Mouse (Mus musculus): ENCODE measurements at regions not wholly inside any gene's neighbourhood (a gene's known extent, or its start where the extent isn't known, plus 50 kb on each side); places are given as distances from the start of the nearest gene placed in this dataset.

DNA sequence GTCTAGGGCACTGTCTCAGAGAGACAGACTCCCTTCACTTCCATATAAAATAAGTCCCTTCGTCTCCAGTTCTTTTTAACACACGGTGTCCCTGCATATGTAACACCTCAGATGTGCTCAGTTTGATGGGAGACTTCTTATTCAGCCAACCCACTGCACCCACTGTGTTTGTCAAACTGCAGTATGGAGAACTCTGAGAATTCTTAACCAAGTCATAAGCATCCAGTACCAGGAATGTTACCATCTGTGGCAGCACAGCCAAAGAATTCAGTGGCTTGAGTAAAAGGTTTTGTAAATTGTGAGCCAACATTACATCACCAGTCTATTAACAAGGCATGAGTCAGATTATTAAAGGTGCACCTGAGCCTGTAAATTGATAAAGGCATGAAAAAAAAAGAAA, 65.7 kb upstream of the Ptgfr start:
- Histone ChIP-seq H3K4me1 (ENCODE audit: insufficient read depth) (no peaks in the 10 kb centered on the region; the same call in 1 of the 2 replicates), H3K27ac (ENCODE audit: low read depth) (no peak overlapping the region), H3K4me3 (ENCODE audit: low read depth, low read length) (no peak overlapping the region), H3K36me3 (ENCODE audit: insufficient read depth) (no peaks in the 10 kb centered on the region), H3K4me2 (no peak overlapping the region), H3K9me3 (ENCODE audit: low read depth, low read length) (no peaks in the 10 kb centered on the region), H3K27me3 (ENCODE audit: insufficient read depth, low read length) (no peaks in the 10 kb centered on the region), H3K9ac (no peak overlapping the region)
- 48% methylated on average over 2 of the region's 2 CpGs for WGBS
- TF ChIP-seq CTCF (IDR thresholded peaks at IDR 0.05; ENCODE audit: low read depth), result no peak
- ATAC-seq (ENCODE audit: insufficient read depth) (0 out of 2 replicates have a peak, but pooled peaks have one; percentile 8), DNase-seq (no peak)

DNA sequence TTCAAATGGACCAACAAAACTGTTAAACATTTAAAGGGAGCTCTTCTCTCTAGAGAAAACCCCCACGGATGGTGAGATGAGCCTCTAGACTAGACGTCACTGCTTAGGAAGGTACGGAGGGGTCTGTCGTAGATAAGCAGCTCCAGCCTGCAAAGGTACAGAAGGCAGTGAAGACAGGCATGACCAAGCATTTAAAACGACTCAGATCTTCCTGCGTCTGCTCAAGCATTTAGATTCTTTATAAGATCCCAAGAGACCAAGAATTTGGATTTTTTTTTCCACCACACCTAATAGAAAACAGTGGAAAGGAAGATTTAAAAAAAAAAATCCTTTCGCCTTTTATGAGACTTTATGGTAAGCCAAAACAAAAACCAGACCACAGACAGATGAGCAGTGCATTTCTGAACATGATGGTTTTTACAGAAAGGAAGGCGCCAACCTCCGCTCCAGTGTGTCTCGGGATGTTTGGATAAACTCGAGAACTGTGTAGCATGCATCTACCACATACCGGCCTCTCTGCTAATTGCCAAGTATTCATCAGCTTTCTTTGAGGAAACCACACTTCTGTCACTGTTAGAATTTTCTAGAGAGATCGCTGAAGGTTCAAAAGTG, 64.9 kb upstream of the Ptgfr start:
- no peak overlapping the region for H3K27ac ChIP-seq (ENCODE audit: low read depth)
- 69% methylated on average over 13 of the region's 13 CpGs for WGBS
- DNase-seq, result no peak

DNA sequence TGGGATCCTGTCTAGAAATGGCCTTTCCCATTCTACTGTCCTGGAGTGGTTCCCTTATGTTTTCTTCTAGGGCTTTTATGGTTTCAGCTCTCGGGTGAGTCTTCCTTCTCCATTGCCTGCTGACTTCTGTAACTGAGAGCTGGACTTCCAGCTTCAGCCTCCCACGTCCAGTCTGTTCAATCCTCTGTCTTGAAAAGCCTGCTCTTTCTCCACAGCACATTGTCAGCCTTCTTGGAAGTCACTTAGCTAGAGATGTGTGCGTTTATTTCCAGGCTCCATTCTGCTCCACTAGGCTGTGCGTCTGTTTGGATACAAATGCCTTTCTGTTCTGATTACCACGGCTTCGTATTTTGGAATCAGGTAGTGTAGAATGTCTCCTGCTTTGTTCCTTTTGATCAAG, 62.2 kb upstream of the Ptgfr start:
- Histone ChIP-seq H3K27ac (ENCODE audit: low read depth) (no peak overlapping the region), H3K4me2 (no peak overlapping the region), H3K4me3 (ENCODE audit: low read depth, low read length) (no peak overlapping the region), H3K4me1 (ENCODE audit: insufficient read depth) (no peaks in the 10 kb centered on the region; the same call in 1 of the 2 replicates), H3K27me3 (ENCODE audit: insufficient read depth, low read length) (no peaks in the 10 kb centered on the region), H3K36me3 (ENCODE audit: insufficient read depth) (no peaks in the 10 kb centered on the region), H3K9ac (no peak overlapping the region), H3K9me3 (ENCODE audit: low read depth, low read length) (no peaks in the 10 kb centered on the region)
- DNase-seq, result no peak
- WGBS, result 68% methylated on average over 6 of the region's 6 CpGs
- no peak for TF ChIP-seq CTCF (IDR thresholded peaks at IDR 0.05; ENCODE audit: low read depth)
- no peak for ATAC-seq (ENCODE audit: insufficient read depth)

More for the DNA sequence above, 64.9 kb upstream of the Ptgfr start:
- Histone ChIP-seq H3K4me3 (ENCODE audit: low read depth, low read length) (no peak overlapping the region), H3K27me3 (ENCODE audit: insufficient read depth, low read length) (no peaks in the 10 kb centered on the region), H3K9ac (no peak overlapping the region), H3K4me2 (no peak overlapping the region), H3K4me1 (ENCODE audit: insufficient read depth) (no peaks in the 10 kb centered on the region; the same call in 1 of the 2 replicates), H3K36me3 (ENCODE audit: insufficient read depth) (no peaks in the 10 kb centered on the region), H3K9me3 (ENCODE audit: low read depth, low read length) (no peaks in the 10 kb centered on the region)
- no peak for TF ChIP-seq CTCF (IDR thresholded peaks at IDR 0.05; ENCODE audit: low read depth)
- no peak for ATAC-seq (ENCODE audit: insufficient read depth)

DNA sequence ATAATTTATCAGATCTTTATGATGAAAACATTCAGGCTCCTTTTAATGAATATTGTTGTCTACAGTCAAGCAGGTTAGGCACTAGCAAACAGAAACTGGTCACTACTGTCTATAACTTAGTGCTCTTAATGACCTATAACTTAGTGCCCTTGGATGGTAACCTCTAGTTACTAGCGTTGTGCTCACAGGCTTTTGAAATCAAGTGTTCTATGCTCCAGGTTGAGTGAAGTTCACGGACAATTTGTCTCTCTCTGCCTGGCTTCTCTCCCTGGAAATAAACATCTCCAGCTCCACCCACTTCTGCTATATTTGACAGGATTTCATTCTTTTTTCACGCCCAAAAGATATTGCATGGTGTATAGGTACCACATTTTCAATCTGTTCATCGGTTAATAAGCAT, 61.7 kb upstream of the Ptgfr start:
- WGBS, result 67% methylated on average over 4 of the region's 4 CpGs
- Histone ChIP-seq H3K4me2 (no peak overlapping the region), H3K27me3 (ENCODE audit: insufficient read depth, low read length) (no peaks in the 10 kb centered on the region), H3K27ac (ENCODE audit: low read depth) (no peak overlapping the region), H3K4me1 (ENCODE audit: insufficient read depth) (no peaks in the 10 kb centered on the region; the same call in 1 of the 2 replicates), H3K9ac (no peak overlapping the region), H3K4me3 (ENCODE audit: low read depth, low read length) (no peak overlapping the region), H3K9me3 (ENCODE audit: low read depth, low read length) (no peaks in the 10 kb centered on the region), H3K36me3 (ENCODE audit: insufficient read depth) (no peaks in the 10 kb centered on the region)
- ATAC-seq (ENCODE audit: insufficient read depth), result no peak
- no peak for TF ChIP-seq CTCF (IDR thresholded peaks at IDR 0.05; ENCODE audit: low read depth)
- DNase-seq, result no peak

DNA sequence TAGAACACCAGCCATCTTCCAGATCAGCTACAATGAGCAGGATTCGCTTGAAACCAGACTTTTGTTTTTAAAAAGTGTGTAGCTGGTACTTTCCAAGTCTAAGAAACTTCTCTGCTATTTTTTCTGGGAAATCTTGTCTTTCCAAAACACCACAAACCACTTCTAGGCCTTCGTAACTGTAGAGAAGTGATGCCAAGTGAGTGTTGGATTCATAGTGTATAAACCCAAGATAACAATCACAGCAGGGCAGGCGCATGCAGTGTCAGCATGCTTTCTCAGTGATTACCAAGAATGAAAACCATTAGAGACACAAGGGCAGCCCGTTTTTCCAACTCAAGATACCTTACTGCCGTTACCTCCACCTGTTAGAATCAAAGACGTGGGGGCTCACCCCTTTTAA, 58.9 kb upstream of the Ptgfr start:
- no peak overlapping the region for H3K4me3 ChIP-seq (ENCODE audit: low read depth, low read length)
- no peaks in the 10 kb centered on the region for H3K9me3 ChIP-seq (ENCODE audit: low read depth, low read length)
- 85% methylated on average over 6 of the region's 6 CpGs for WGBS
- H3K4me1 ChIP-seq (ENCODE audit: insufficient read depth), result peaks cover 8% of the 10 kb centered on the region; the same call in 1 of the 2 replicates
- TF ChIP-seq CTCF (IDR thresholded peaks at IDR 0.05; ENCODE audit: low read depth), result no peak
- no peak overlapping the region for H3K9ac ChIP-seq
- ATAC-seq (ENCODE audit: insufficient read depth) (no peak), DNase-seq (no peak)
- H3K36me3 ChIP-seq (ENCODE audit: insufficient read depth), result no peaks in the 10 kb centered on the region
- no peaks in the 10 kb centered on the region for H3K27me3 ChIP-seq (ENCODE audit: insufficient read depth, low read length)
- H3K4me2 ChIP-seq, result no peak overlapping the region
- H3K27ac ChIP-seq (ENCODE audit: low read depth), result no peak overlapping the region

DNA sequence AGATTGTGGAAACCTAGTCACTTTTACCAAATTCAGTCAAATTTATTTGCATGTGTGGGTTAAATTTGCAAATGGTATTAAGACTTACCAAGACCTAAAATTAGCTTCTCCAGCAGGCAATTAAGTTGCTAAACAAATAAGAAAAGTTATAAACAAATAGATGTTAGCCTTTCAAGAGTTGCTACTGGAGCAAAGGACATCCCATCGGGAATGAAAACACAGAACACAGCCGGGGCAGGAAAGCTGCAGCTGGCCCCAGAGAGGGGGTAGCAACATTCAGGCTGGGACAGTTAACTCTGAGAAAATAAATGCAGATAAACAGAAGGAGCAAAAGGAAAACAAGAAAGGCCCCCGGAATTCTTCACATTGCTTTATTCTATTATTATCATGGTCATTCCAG, 57.3 kb upstream of the Ptgfr start:
- H3K9ac ChIP-seq, result no peak overlapping the region
- DNase-seq, result peak; percentile 62
- no peak for ATAC-seq (ENCODE audit: insufficient read depth)
- H3K27me3 ChIP-seq (ENCODE audit: insufficient read depth, low read length), result no peaks in the 10 kb centered on the region
- H3K9me3 ChIP-seq (ENCODE audit: low read depth, low read length), result no peaks in the 10 kb centered on the region
- peak overlapping the region; percentile 67 for H3K27ac ChIP-seq (ENCODE audit: low read depth)
- 13% methylated on average over 3 of the region's 3 CpGs for WGBS
- H3K4me1 ChIP-seq (ENCODE audit: insufficient read depth), result peaks cover 8% of the 10 kb centered on the region; the same call in 1 of the 2 replicates
- TF ChIP-seq CTCF (IDR thresholded peaks at IDR 0.05; ENCODE audit: low read depth), result no peak
- H3K4me2 ChIP-seq, result no peak overlapping the region
- no peaks in the 10 kb centered on the region for H3K36me3 ChIP-seq (ENCODE audit: insufficient read depth)
- no peak overlapping the region for H3K4me3 ChIP-seq (ENCODE audit: low read depth, low read length)

DNA sequence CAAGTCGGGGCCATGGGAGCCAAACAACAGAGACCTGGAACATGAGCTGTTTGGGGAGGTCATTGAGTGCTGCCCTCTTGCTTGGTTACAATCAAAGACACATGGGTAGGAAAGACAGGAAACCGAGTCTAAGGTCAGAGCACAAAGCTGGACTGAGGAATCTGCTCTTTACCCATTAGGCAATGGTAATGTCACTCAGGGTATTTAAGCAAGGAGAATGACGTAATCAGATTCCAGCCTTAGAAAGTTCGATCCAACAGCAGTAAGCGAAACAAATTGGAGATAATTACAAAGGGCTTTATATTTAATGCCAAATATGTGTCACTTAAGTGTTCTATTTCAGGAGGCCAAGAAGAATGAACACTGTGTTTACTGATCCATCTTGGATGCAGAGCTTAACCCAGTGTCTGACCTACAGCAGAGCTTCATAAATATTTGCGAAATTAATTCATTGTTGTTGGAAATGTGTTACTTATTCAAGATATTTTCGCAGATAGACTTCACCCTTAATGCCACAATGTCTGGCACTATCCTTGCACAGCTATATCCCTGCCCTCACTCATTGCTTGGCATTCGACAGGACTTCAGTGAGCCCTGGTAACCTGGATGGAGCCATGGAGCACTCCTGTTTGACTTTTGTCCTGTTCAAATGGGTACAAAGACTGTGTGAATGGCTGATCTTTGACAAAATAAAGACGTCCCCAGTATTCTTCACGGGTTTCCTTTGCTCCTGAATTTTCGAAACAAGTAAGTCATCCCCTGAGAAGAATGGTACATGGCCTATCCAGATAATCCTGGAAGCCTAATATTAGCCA, 56.2 kb upstream of the Ptgfr start:
- peak; percentile 43 for DNase-seq
- ATAC-seq (ENCODE audit: insufficient read depth), result 0 out of 2 replicates have a peak, but pooled peaks have one; percentile 21

More for the DNA sequence above, 56.2 kb upstream of the Ptgfr start:
- Histone ChIP-seq H3K36me3 (ENCODE audit: insufficient read depth) (no peaks in the 10 kb centered on the region), H3K27ac (ENCODE audit: low read depth) (peak overlapping the region; percentile 58; the same call in 1 of the 2 replicates), H3K4me1 (ENCODE audit: insufficient read depth) (peaks cover 8% of the 10 kb centered on the region; the same call in 1 of the 2 replicates), H3K27me3 (ENCODE audit: insufficient read depth, low read length) (no peaks in the 10 kb centered on the region), H3K4me3 (ENCODE audit: low read depth, low read length) (no peak overlapping the region), H3K9me3 (ENCODE audit: low read depth, low read length) (no peaks in the 10 kb centered on the region), H3K4me2 (no peak overlapping the region), H3K9ac (no peak overlapping the region)
- WGBS, result 54% methylated on average over 11 of the region's 11 CpGs
- no peak for TF ChIP-seq CTCF (IDR thresholded peaks at IDR 0.05; ENCODE audit: low read depth)

All from lung, embryonic 14.5 days (tissue).